ENCODE assay signal across 8 mouse cellular contexts in genomic region chr1:168356970-168357441, GRCm38 (mm10).
DNase-seq lines count a peak whose midpoint lies in the region; ATAC-seq lines count a peak whose summit lies in the region.

No protein-coding gene starts in this region.

- peaks cover 6% of the 10 kb centered on the region for H3K36me3 ChIP-seq in embryonic facial prominence, embryonic 13.5 days

- 0 out of 2 replicates have a peak, but pooled peaks have one; percentile 10 for ATAC-seq in frontal cortex, adult (ENCODE audit: low TSS enrichment)
- no peak for ATAC-seq in embryonic facial prominence, embryonic 13.5 days (ENCODE audit: insufficient number of reproducible peaks, insufficient read depth, low FRiP score, low TSS enrichment, low read depth)
- peak; percentile 60 for ATAC-seq in megakaryocyte progenitor cell, adult 5-6 weeks (replicated peaks; ENCODE audit: poor library complexity)
- no peak for ATAC-seq in CD4-positive, CD25-positive, alpha-beta regulatory T cell, adult 4 months

- H3K27ac ChIP-seq in embryonic facial prominence, embryonic 13.5 days: 0 out of 2 replicates have a peak overlapping the region, but pooled peaks have one; percentile 64

- WGBS in embryonic facial prominence, embryonic 13.5 days: 8% methylated on average over 14 of the region's 14 CpGs

- 0 out of 2 replicates have a peak overlapping the region, but pooled peaks have one; percentile 7 for H3K4me3 ChIP-seq in embryonic facial prominence, embryonic 13.5 days

- no peak for DNase-seq in frontal cortex, postnatal 36 days (ENCODE audit: low spot score in 2 of 2)
- peak; percentile 82 for DNase-seq in kidney, adult 9 months
- no peak for DNase-seq in gastrocnemius, postnatal 36 days
- no peak for DNase-seq in ovary, postnatal 10 days (ENCODE audit: low spot score)

- peaks cover 67% of the 10 kb centered on the region for H3K4me1 ChIP-seq in embryonic facial prominence, embryonic 13.5 days

- peak overlapping the region; percentile 49 for H3K4me2 ChIP-seq in embryonic facial prominence, embryonic 13.5 days

- intact Hi-C loops in gastrocnemius, postnatal 36 days (cut with DNase I): no loop called here

- no peak overlapping the region for H3K9ac ChIP-seq in embryonic facial prominence, embryonic 13.5 days

- no peaks in the 10 kb centered on the region for H3K9me3 ChIP-seq in embryonic facial prominence, embryonic 13.5 days

- H3K27me3 ChIP-seq in embryonic facial prominence, embryonic 13.5 days: no peaks in the 10 kb centered on the region

Comparison
In these comparisons a context has a peak if more than half of its experiments do, and no peak if none do; other contexts are left out.
1. ATAC-seq: peak in frontal cortex, adult (single experiment) and megakaryocyte progenitor cell, adult 5-6 weeks (single experiment); none in embryonic facial prominence, embryonic 13.5 days (single experiment) and CD4-positive, CD25-positive, alpha-beta regulatory T cell, adult 4 months (single experiment).